Mouse (Mus musculus): ENCODE results near the gene Cpeb2.

GRCm38 (mm10) chr5:43337212-43337611 lies 104.2 kb downstream of the Cpeb2 start:
- no peak for TF ChIP-seq CTCF (IDR thresholded peaks at IDR 0.05; ENCODE audit: low read depth)
- no peak for TF ChIP-seq EP300 (IDR thresholded peaks at IDR 0.05; ENCODE audit: low read depth)
